Mouse (Mus musculus) kidney, postnatal 0 days (tissue): ENCODE measurements around the gene Cilp2. TPM values are rescaled to one million over a fixed set of nuclear protein-coding genes. Genes with fewer than 3 reads are reported as not detected.

Experiments used
- ATAC-seq: fragments of 200-750 bp; cut with Nextera tagmentation; replicated peaks from 2 replicates; pipeline ENCODE4 v1.8.0; 2017; ENCODE audit warnings: low read depth, moderate number of reproducible peaks, moderate TSS enrichment, moderate library complexity; ENCODE audit not compliant: low FRiP score
- DNase-seq: peaks from one replicate; pipeline ENCODE4 v3.0.0-alpha.2; 2016; ENCODE audit warnings: low spot score
- H3K27ac ChIP-seq: fragments of 300-500 bp; sonication (generic); 2 replicates; pipeline ENCODE4 v1.5.1; 2014; ENCODE audit warnings: mild to moderate bottlenecking
- H3K27me3 ChIP-seq: fragments of 300-500 bp; sonication (generic); 2 replicates; pipeline ENCODE4 v1.6.1; 2014; ENCODE audit warnings: low read length, mixed read lengths; ENCODE audit not compliant: insufficient read depth
- H3K36me3 ChIP-seq: fragments of 300-500 bp; sonication (generic); 2 replicates; pipeline ENCODE4 v1.6.1; 2014; ENCODE audit warnings: low read length, mixed read lengths; ENCODE audit not compliant: insufficient read depth
- H3K4me1 ChIP-seq: fragments of 300-500 bp; sonication (generic); replicated peaks from 2 replicates; pipeline ENCODE4 v1.6.1; 2014; ENCODE audit warnings: antibody characterized with exemption, low read length, mixed read lengths; ENCODE audit not compliant: insufficient read depth
- H3K4me2 ChIP-seq: fragments of 300-500 bp; sonication (generic); 2 replicates; pipeline ENCODE4 v1.6.1; 2014; ENCODE audit warnings: mild to moderate bottlenecking, low read length, moderate library complexity, mixed read lengths
- H3K4me3 ChIP-seq: fragments of 300-500 bp; sonication (generic); replicated peaks from 2 replicates; pipeline ENCODE4 v1.5.1; 2014; ENCODE audit warnings: low read depth, low read length
- H3K9ac ChIP-seq: fragments of 300-500 bp; sonication (generic); 2 replicates; pipeline ENCODE4 v1.6.1; 2014; ENCODE audit warnings: low read depth, low read length
- H3K9me3 ChIP-seq: fragments of 300-500 bp; sonication (generic); replicated peaks from 2 replicates; pipeline ENCODE4 v1.6.1; 2016; ENCODE audit warnings: low read length, inconsistent platforms, mixed read lengths
- CTCF ChIP-seq: IDR thresholded peaks from 2 replicates; pipeline ENCODE4 v1.5.1; 2016; ENCODE audit warnings: antibody characterized with exemption, low read depth, mild to moderate bottlenecking, moderate library complexity
- WGBS: fragments of 180-500 bp; shearing (Covaris S2); extraction: QIAGEN DNeasy Blood & Tissue Kit; methylation state at CpG from one replicate; pipeline ENCODE4 v1.1.7; 2014; 5-methylcytosine and 5-hydroxymethylcytosine counted together
- polyA plus RNA-seq: library from polyadenylated mRNA; unstranded; fragments of >200 nt; fragmentation: Nextera tagmentation; extraction: Ambion mirVana; gene quantifications from 2 replicates; pipeline ENCODE4 v1.2.1, GENCODE M21; 2015

The Cilp2 gene
- polyA plus RNA-seq, 1 experiment from 2014 or later = 0.75 TPM

DNA sequence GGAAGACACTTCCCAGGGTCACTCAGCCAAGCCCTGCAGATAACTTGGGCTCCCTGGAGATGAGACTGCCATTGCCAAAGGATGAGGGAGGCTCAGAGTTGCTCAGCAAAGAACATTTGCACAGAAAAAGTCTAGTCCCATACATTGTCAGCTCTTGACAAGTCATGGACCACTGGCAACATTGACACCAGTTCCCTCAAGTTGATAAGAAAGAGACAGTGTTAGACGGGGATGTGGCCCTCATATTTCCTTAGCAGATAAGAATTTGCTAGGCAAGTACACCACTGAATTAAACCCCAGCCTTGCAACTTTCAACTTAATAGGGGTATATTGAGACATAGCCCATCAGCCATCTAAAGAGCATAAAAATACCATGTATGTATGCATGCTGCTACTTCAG, 36.5 kb upstream of the Cilp2 start:
- 85% methylated on average over 1 of the region's 1 CpGs for WGBS
- Histone ChIP-seq H3K27ac (no peak overlapping the region), H3K9me3 (no peaks in the 10 kb centered on the region), H3K27me3 (no peaks in the 10 kb centered on the region), H3K4me1 (peaks cover 12% of the 10 kb centered on the region; the same call in 1 of the 2 replicates), H3K36me3 (no peaks in the 10 kb centered on the region; the same call in 1 of the 2 replicates), H3K4me2 (no peak overlapping the region), H3K9ac (no peak overlapping the region), H3K4me3 (no peak overlapping the region)
- no peak for DNase-seq
- TF ChIP-seq CTCF = no peak
- no peak for ATAC-seq

DNA sequence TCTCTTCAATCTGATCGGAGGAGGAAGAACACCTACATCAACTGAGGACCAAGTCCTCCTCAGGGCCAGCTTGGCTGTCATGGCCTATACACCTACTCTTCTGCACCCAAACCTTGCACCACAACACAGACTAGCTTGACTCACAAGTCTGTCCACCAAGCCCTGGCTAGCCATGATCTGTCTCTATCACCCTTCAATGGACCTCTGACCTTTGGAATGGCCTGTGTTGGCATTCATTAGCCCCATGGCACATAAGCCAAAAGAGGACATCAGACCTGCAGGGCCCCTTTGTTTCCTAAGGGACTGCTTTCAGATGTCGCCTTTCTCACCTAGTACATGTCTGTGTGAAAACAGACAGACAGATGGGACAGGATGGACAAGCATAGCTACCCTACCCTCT, 33.7 kb upstream of the Cilp2 start:
- Histone ChIP-seq H3K4me3 (no peak overlapping the region), H3K4me2 (no peak overlapping the region), H3K27me3 (no peaks in the 10 kb centered on the region), H3K36me3 (peaks cover 17% of the 10 kb centered on the region), H3K27ac (0 out of 2 replicates have a peak overlapping the region, but pooled peaks have one; percentile 73), H3K4me1 (peaks cover 12% of the 10 kb centered on the region; the same call in 1 of the 2 replicates), H3K9ac (no peak overlapping the region), H3K9me3 (no peaks in the 10 kb centered on the region)
- WGBS = 80% methylated on average over 2 of the region's 2 CpGs
- ATAC-seq (no peak), DNase-seq (no peak)
- no peak for TF ChIP-seq CTCF

DNA sequence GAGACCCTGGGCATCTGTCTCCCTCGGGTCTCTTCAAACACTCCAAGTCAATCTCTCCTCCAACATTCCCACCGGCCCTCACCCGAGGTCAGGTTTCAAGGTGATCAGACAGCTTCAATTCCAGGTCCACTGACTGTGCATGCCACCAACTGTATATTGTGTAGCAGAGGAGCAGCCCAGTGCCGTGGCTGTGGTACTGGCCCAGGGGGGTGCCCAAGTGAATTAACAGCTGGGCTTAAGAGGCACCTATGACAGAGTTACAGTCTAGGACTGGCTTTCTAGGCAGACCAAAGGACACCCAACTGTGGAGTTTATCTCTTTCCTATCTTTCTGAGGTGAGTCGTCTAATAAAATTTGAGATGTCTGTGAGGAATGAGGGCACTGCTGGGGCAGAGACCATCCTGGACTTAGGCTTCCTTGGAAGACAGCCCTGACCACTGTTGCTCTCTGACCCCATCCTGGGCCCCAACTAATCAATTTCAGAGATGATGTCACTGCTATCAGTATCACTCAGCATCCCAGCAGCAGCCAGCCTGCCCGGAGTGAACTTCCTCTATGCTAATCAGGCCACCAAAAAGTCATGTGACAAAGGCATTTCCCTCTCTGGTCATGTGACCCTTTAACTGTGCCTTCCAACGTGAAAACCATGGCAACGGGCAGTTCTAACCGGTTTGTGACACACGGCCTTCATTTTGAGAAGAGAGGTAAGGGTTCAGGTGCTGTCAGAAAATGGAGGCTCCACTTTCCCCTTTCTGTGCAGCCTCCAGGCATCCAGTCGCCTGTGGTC, 32.6 kb upstream of the Cilp2 start:
- Histone ChIP-seq H3K36me3 (peaks cover 28% of the 10 kb centered on the region), H3K27ac (peak overlapping the region; percentile 73), H3K27me3 (no peaks in the 10 kb centered on the region), H3K4me3 (no peak overlapping the region), H3K4me1 (peaks cover 12% of the 10 kb centered on the region; the same call in 1 of the 2 replicates), H3K9me3 (no peaks in the 10 kb centered on the region), H3K4me2 (peak overlapping the region; percentile 10; the same call in 1 of the 2 replicates), H3K9ac (no peak overlapping the region)
- WGBS = 33% methylated on average over 11 of the region's 11 CpGs
- DNase-seq (peak; percentile 89), ATAC-seq (peak; percentile 75)
- TF ChIP-seq CTCF = no peak

DNA sequence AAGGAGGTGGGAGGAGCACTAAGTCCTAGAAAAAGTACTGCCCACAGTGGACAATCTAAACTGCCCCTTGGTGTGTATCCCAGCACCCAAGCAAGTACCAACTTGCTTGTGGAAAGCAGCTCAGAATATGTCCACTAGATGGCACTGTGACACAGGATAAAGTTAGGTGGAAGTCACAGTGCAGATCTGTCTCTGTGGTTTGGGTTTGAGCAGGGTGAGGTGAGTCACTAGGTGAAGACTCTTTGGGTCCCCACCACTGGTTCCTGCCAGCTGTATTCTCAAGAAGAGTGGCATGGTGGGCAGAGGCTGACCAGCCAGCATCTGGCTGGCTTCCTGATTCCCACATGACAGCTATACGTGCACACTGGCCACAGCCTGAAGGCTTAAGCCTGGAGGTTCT, 31.5 kb upstream of the Cilp2 start:
- WGBS = 50% methylated on average over 1 of the region's 1 CpGs
- no peak overlapping the region for H3K4me2 ChIP-seq
- peak; percentile 33; the same call in 1 of the 2 replicates for ATAC-seq

DNA sequence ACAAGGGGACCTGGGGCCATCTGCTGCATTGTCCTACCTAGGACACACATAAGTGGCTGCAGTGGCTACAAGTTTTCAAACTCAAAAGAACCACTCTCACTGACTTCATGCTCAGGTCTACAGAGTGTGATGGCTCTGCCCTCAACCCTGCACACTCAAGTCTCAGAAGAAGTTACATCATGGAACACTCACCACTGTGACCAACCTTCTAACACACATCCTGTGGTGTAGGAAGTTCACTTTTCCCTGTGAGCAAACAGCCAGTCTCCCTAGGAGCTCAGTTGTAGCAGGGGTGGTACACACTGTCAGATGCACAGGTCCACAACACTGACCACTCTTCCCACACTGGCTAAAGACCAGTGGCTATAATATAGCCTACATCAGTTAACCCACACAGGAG, 31.0 kb upstream of the Cilp2 start:
- no peak overlapping the region for H3K9ac ChIP-seq
- no peak for TF ChIP-seq CTCF
- H3K4me1 ChIP-seq = peaks cover 12% of the 10 kb centered on the region; the same call in 1 of the 2 replicates
- no peaks in the 10 kb centered on the region for H3K27me3 ChIP-seq
- no peak overlapping the region for H3K4me3 ChIP-seq
- no peak overlapping the region for H3K27ac ChIP-seq
- H3K9me3 ChIP-seq = no peaks in the 10 kb centered on the region
- H3K4me2 ChIP-seq = no peak overlapping the region
- DNase-seq = no peak
- H3K36me3 ChIP-seq = peaks cover 39% of the 10 kb centered on the region
- 0 out of 2 replicates have a peak, but pooled peaks have one; percentile 3 for ATAC-seq

More for the DNA sequence above, 31.5 kb upstream of the Cilp2 start:
- Histone ChIP-seq H3K9ac (no peak overlapping the region), H3K27me3 (no peaks in the 10 kb centered on the region), H3K9me3 (no peaks in the 10 kb centered on the region), H3K4me3 (no peak overlapping the region), H3K27ac (no peak overlapping the region), H3K36me3 (peaks cover 39% of the 10 kb centered on the region), H3K4me1 (peaks cover 12% of the 10 kb centered on the region; the same call in 1 of the 2 replicates)
- DNase-seq = peak; percentile 86
- peak; percentile 88 for TF ChIP-seq CTCF

DNA sequence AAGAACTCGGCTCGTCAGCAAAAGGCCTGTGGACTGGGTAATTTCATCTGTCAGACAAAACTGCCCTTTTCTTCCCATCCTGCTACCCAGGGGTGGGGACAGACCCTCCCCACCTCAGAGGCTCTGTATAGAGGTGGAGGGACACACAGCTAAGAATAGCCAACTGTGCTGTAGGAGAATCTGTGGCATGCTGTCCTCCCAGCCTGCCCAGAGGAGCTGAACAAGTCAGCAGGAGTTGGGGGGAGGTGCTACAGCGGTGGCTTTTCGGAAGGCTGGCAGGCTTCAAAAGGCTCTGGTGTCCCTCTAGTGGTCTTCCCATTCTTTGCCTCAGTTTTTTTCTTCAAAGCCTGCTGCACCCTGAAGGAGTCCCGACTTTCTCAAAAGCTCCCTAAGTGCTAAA, 28.3 kb upstream of the Cilp2 start:
- no peak for ATAC-seq
- Histone ChIP-seq H3K27ac (no peak overlapping the region), H3K4me1 (peaks cover 5% of the 10 kb centered on the region; the same call in 1 of the 2 replicates), H3K4me3 (no peak overlapping the region), H3K27me3 (no peaks in the 10 kb centered on the region), H3K4me2 (no peak overlapping the region), H3K9ac (no peak overlapping the region), H3K36me3 (peaks cover 63% of the 10 kb centered on the region), H3K9me3 (no peaks in the 10 kb centered on the region)
- TF ChIP-seq CTCF = peak; percentile 60
- DNase-seq = peak; percentile 78
- 61% methylated on average over 5 of the region's 5 CpGs for WGBS
